Mouse (Mus musculus) CH12.LX (cell line): Measurements from ENCODE around the gene Slain1.

Source experiments
- ETS1 ChIP-seq: conservative IDR thresholded peaks from 2 replicates; pipeline ENCODE4 v1.6.1; 2012; ENCODE audit warnings: low read depth, mild to moderate bottlenecking, inconsistent platforms, low read length, improper control_type of control experiment, moderate library complexity
- MYC ChIP-seq: IDR thresholded peaks from 2 replicates; pipeline ENCODE4 v1.6.1; 2011; ENCODE audit warnings: low read depth, mild to moderate bottlenecking, improper control_type of control experiment, low read length
- NELFE ChIP-seq: IDR thresholded peaks from 2 replicates; pipeline ENCODE4 v1.6.1; 2011; ENCODE audit warnings: low read depth, low read length, improper control_type of control experiment
- POLR2A ChIP-seq: IDR thresholded peaks from 2 replicates; pipeline ENCODE4 v1.6.1; 2011; ENCODE audit warnings: low read depth, mild to moderate bottlenecking, improper control_type of control experiment, low read length

- TF ChIP-seq MYC (no peak), NELFE (no peak), POLR2A (no peak), ETS1 (no peak)
Observed at GRCm38 (mm10) chr14:103686994-103687393, 37.0 kb downstream of the Slain1 start.
